Mouse (Mus musculus) myocyte (in vitro differentiated cells): ENCODE measurements around the gene Slc12a5.

Experiments
- POLR2A ChIP-seq: IDR thresholded peaks from one replicate; pipeline ENCODE4 v1.6.1; 2011; ENCODE audit warnings: low read depth, mild to moderate bottlenecking, control low read depth, moderate library complexity; ENCODE audit not compliant: insufficient read length
- REST ChIP-seq: IDR thresholded peaks from one replicate; pipeline ENCODE4 v1.6.1; 2011; ENCODE audit warnings: mild to moderate bottlenecking, control low read depth, moderate library complexity; ENCODE audit not compliant: insufficient read depth, insufficient read length

DNA sequence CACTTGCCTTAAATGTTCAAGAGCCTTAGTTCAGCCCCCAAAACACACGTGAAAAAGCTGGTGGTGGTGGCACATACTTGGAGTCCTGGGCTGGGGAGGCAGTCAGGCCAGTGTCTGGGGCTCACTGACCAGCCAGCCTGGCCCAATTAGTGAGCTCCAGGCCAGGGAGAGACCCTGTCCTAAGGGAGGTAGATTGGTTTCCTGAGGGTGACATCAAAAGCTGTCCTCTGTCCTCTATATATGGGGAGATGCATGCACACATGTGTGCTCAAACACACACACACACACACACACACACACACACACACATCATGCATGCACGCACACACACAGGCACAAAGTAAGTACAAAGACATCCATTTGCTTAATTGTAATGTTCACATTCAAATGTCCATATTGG is 83.1 kb downstream of the Slc12a5 start:
- no peak for TF ChIP-seq POLR2A
- no peak for TF ChIP-seq REST
